Mouse (Mus musculus) gastrocnemius, postnatal 10 days (tissue): ENCODE data around the gene Fst. TPM values are rescaled to one million over a fixed set of nuclear protein-coding genes. Genes with fewer than 3 reads are reported as not detected.
A peak's percentile ranks its signal among the peaks of the same experiment; 100 is the strongest.

Experiments used
- DNase-seq: peaks from one replicate; pipeline ENCODE4 v3.0.0; 2021; ENCODE audit warnings: mixed read lengths
- long read RNA-seq, 2 experiments: library from polyadenylated mRNA; stranded (forward); transcript quantifications; one replicate each; pipeline ENCODE4 v2.0.0; 2021
- total RNA-seq, 2 experiments: library from RNA; stranded (reverse); gene quantifications; 2 replicates each; pipeline ENCODE4 v1.2.3; 2021

Fst gene
- 10 to 100 TPM; 21.9 to 22.6 TPM for total RNA-seq
- long read RNA-seq, experiment 1, transcript Fst-205 (6 exons, 1,113 nt): minor isoform, 5 of 33 reads
- long read RNA-seq, experiment 1, transcript Fst-201 (6 exons, 1,851 nt): major isoform, 20 of 33 reads
- long read RNA-seq, experiment 1, partial matches to known transcripts: 6 of 33 reads
- long read RNA-seq, experiment 1, other reads (novel, unspliced or antisense): 2 of 33 reads
- long read RNA-seq, experiment 2, transcript Fst-201 (6 exons, 1,851 nt): major isoform, 22 of 28 reads
- long read RNA-seq, experiment 2, transcript Fst-205 (6 exons, 1,113 nt): minor isoform, 5 of 28 reads
- long read RNA-seq, experiment 2, partial matches to known transcripts: 0 of 28 reads
- long read RNA-seq, experiment 2, other reads (novel, unspliced or antisense): 1 of 28 reads

DNA sequence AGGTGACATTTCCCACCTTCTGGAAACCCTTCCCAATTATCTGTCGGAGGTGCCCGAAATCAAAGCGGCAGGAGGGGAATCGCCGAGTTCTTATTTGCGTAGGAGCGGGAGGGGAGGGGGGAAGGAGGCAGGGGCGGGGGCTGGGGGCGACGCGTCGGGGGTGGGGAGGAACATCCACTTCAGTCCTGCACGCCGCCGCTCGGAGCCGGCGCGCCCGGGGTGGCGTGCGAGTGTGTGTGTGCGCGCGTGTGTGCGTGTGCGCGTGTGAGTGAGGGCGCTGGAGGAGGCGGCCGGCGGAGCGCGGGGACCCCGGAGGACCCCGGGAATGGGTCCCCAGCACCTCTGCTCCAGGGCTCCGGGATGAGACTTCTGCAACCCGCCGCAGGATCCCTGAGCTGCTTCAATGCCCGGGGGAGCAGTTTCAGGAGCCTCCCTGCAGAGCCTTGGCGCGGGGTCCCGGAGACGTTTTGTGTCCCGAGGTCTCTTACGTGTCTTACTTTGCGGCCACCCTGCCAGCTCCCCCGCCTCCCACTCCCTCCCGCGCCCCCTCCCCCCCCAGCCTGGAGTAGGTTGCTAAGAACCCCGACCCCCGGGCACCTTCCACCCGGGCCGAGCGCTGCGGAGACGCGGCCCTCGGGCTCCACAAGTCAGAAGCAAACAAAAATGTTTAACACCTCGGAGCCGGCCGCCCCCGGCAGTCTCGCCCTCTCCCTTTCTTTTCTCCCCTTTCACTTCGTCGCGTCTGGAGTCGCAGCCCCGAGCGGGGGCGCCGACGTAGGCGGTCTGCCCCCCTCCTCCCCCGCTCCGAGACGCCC lies at the start of gene Fst:
Fst (minus strand) TSS at position 66 of the 815 bp plus-strand sequence.
- DNase-seq: peak; percentile 47

GRCm38 (mm10) chr13:114493826-114494225 lies 35.1 kb upstream of the Fst start:
- DNase-seq: no peak

GRCm38 (mm10) chr13:114488178-114488577 lies 29.4 kb upstream of the Fst start:
- no peak for DNase-seq

- no peak for DNase-seq
Observed at GRCm38 (mm10) chr13:114478329-114478728, 19.6 kb upstream of the Fst start.

DNA sequence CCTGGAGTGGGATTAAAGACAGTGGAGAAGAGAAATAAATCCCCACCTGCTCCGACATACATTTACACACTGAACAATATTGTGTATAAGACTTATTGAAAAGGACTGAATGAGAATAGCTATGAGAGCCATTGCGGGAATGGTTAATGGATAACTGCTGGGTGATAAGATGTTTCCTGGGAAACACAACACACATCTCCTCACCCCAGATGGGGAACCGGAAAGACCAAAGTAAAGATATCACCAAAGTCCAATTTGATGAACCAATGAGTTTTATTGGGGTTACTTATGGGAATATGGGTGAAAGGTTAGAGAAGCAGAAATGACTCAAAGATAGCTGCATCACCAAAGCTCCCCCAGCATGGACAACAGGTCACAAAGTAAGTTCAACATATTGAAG lies 11.2 kb upstream of the Fst start:
- DNase-seq: no peak

GRCm38 (mm10) chr13:114466269-114466919 lies 7.6 kb upstream of the Fst start:
- no peak for DNase-seq

DNA sequence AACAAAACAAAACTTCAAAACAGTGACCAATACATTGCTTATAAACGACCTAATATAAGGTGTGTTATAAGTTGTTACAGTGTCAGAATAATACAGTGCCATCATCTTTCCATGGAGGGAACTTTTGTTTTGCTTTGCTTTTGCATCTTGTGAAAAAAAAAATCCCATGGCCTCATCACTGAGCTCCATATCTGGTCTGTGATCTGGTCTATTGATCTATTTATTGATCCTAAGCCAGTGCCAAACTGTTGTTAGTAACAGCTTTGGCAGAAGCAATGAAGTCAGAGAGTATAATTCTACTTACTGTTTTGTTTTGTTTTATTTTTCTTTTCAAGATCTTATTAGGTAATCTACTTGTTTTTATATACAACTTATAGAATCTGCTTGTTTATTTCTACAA lies 6.6 kb upstream of the Fst start:
- DNase-seq: no peak

GRCm38 (mm10) chr13:114464824-114465223 lies 6.1 kb upstream of the Fst start:
- no peak for DNase-seq

DNA sequence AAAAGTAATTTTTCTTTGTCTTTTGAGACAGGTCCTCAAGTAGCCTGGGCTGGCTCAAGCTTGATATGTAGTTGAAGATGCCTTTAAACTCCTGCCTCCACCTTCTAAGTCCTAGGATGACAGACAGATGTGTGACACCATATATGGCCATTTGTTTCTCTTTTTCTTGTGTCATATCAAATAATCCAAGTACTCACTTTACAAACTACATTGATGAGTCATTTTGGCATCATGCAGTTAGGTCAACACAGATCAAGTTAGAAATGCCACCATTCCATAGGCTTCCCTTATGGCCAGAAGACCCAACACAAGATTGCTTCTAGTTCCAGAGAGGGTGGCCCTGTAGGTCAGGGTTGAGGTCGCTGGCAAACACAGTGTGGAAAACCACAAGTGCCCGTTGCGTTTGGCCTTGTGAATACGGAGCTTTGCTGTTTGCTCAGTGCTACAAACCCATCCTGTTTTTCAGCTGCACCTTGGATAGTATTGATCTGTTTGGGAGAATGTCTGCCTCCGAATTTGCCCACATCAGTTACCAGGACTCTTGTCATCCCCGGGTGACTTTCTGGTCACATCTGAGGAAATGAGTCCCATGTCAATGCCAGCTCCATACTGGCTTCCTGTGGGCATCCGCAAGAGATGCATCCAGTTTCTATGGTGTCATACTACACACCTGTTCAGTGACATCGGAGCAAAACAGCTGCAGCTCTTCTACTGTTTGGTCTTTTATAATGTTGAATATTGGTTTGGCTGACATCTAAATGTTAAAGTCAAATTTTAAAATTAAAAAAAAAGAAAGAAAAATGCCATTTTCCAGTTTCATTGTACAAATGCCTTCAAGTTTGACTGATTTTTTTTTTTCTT lies 4.0 kb upstream of the Fst start:
- DNase-seq: no peak

- peak; percentile 30 for DNase-seq
Observed at GRCm38 (mm10) chr13:114460306-114460892, 1.6 kb upstream of the Fst start.

DNA sequence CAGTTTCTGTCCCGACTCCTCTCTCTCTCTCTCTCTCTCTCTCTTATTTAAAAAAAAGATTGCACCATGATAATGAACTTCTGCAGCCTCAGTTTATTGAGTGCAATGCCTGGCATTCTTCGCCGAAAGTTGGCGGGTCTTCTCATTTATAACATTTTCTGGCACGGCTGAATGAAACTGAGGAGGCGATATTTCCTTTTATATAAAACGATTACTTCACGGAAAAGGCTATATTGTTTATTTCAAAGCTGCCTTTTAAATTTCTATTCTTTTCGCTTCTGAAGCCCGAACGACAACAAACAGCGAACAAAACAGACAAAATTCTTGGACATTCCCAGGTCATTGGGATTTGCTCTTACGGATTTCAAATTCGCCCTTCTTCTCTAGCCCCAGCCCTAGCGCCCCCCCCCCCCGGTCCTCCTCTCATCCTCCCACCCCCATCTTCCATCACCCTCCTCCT lies 980 bp upstream of the Fst start:
- no peak for DNase-seq

DNA sequence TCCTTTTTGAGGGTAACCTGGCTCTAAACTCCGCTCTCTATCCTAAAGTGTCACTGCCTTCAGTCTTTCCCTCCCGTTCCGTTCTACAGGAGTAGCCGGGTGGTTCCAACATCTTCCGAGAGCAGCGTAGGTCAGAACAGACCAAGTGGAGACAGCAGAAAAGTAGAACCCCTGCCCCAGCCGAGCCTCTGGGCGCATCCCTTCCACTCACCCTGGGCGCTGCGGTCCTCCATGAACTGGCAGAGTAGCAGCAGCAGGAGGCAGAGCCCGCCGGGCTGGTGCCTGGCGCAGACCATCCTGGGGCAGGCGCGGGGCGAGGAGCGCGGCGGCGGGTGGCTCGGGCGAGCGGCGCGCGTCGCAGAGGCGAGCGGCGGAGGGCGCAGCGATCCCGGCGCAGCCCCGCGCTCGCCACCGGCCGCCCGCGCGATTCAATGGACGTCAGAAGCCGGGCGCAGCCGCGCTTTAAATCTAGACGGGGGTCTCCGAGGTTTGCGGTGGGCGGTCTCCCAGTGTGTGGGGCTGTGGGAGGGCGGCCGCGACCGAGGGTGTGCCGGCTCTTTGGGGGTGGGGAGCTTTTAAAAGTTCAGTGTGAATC lies 363 bp downstream of the Fst start:
- peak; percentile 48 for DNase-seq

DNA sequence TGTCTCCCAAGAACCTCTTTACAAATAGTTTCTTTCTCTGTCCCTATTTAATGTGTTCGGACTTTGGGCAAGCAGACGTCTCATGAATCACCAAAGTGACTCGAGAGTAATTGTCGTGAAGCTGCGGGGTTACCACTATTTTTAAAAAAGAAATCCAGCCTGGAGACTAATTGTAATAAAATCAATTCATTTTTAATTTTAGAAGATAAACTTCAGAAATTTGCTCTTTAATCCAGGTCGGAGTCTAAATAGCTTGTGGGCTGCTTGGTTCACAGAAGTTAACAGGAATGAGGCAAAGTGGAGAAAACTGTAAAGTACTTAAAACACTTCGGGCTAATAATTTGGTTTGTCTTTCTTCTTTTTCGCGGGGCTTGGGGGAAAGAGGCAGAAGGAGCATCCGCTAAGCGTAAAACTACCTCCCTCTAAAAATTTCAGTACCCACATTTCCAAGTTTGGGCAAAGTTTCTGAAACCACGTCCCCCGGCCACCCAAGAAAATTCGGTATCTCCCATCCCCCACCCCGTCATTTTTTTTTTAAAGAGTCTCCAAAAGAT lies 1.1 kb downstream of the Fst start:
- DNase-seq: no peak

DNA sequence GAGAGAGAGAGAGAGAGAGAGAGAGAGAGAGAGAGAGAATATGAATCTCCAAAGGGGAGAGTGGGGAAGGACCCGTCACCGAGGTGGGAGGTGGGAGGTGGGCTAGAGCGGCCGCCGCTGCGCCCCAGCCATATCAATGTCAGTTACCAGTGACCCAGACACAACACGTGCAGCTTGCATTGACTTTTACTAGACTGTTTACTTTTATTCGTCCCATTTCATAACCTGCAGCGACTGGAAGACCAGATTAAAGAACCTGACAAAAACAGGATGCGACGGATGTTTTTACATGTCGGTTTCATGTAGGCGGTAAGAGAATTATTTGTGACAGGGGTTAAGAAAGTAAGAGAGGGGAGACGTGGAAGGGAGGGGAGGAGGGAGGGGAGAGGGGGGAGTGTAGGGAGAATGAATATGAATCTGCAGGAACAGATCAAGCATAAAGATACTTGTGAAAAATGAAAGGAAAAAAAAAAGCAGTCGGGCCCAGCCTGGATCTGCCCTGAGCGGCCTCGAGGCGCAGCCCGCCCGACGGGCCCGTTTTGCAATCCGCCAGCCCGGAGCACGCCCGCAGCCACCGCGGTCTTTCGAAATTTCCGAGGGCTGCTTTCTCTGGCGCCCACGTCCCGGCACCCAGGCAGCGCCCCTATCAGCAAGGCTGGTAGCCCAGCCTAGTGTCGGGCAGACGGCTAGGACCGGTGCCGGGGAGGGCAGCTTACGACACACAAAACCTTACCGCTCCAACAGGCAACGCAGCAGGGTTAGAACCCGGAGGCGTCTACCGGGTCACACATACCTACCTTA lies 1.8 kb downstream of the Fst start:
- DNase-seq: peak; percentile 36

GRCm38 (mm10) chr13:114456224-114456623 lies 2.5 kb downstream of the Fst start:
- peak; percentile 32 for DNase-seq

- no peak for DNase-seq
Observed at GRCm38 (mm10) chr13:114455788-114456187, 3.0 kb downstream of the Fst start.

- no peak for DNase-seq
Observed at GRCm38 (mm10) chr13:114447213-114447612, 11.5 kb downstream of the Fst start.

DNA sequence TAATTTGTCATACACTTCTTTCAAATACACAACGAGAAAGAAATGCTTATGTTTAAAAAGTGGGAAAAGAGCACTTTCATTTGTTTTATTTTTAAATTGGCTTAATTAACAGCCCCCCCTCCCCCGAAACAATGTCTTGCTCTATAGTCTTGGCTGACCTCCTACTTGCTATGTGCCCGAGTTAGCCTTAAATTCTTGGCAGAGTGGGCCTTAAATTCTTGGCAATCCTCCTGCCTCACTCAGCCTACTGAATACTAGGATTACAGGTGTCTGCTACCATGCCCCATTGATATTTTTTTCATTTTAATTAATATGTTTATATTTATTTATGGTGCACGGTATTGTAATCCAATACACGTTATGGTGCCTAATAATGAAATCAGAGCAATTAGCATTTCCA lies 26.3 kb downstream of the Fst start:
- no peak for DNase-seq

DNA sequence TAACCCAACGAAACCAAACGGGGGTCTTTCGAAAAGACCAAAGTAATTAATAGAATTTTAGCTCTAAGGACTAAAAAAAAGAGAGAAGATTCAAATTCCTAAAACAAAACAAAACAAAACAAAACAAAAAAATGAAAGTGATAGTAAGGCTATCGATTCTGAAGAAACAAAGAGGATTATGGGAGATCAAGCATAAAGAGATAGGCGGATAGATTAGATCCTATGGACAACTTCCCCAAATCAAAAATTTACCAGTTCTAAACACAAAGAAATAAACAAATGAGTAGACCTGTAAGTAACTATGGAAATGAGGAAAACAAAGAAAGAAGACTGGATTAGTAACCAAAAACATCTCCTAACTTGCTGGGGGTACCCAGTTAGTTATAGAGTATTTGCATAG lies 33.5 kb downstream of the Fst start:
- no peak for DNase-seq

GRCm38 (mm10) chr13:114420235-114420634 lies 38.5 kb downstream of the Fst start:
- DNase-seq: no peak
